ENCODE assay signal across 16 mouse cellular contexts in the genomic region with DNA sequence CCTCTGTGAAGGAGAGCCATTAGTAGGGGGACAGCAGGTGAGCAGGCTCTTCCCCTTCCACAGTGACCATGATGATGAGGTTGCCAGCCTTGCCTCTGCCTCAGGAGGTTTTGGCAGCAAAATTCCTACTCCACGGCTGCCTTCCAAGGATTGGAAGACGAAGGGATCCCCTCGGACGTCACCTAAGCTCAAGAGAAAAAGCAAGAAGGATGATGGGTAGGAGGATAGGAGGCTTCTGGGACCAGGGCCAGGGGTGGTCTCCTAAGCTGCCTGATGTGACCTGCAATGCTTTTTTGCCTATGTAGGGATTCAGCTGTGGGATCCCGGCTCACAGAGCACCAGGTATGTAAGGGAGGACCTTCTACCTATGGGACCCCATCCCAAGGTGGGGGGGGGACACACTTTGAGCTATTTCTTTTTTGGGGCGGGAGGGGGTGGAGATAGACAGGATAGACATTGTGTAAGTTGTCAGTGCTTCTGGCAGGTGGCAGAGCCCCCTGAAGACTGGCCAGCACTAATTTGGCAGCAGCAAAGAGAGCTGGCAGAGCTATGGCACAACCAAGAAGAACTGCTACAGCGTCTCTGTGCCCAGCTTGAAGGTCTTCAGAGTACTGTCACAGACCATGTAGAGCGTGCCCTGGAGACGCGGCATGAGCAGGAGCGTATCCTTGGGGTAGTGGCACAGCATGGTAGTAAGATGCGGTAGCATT. TPM values are rescaled to one million over a fixed set of nuclear protein-coding genes. Genes with fewer than 3 reads are reported as not detected.
"Had no signal": no experiment of that assay in that cellular context is flagged by ENCODE, and none has a peak within 500 bp of the region (broad histone marks: within the 10 kb centered on the region; RNA-seq: fewer than 3 reads in every experiment).

No protein-coding gene starts in this region.

- H3K27ac ChIP-seq: lung, embryonic 15.5 days; macrophage; midbrain, embryonic 13.5 days; midbrain, embryonic 15.5 days; neural tube, embryonic 12.5 days; stomach, embryonic 15.5 days; stomach, postnatal 0 days had no signal

- H3K4me3 ChIP-seq: lung, embryonic 15.5 days; megakaryocyte, embryonic 14.5 days; midbrain, embryonic 13.5 days; midbrain, embryonic 15.5 days; neural tube, embryonic 12.5 days; stomach, embryonic 15.5 days had no signal

- DNase-seq: lung, postnatal 14 days; lung, postnatal 36 days; right cerebral cortex, postnatal 14 days; thymus, adult 2 months; thymus, postnatal 25 days; thymus, postnatal 4 days had no signal

RNA-seq across cellular contexts. Expression of a gene that starts 3.5 kb away (rescaled TPM):
- total RNA-seq: monocyte, adult 5-6 weeks; neutrophil, adult 5-6 weeks had no signal
